Mouse (Mus musculus) forebrain, embryonic 16.5 days (tissue): ENCODE data around the gene Fam163a. TPM values are rescaled to one million over a fixed set of nuclear protein-coding genes. Genes with fewer than 3 reads are reported as not detected.
"Not testable (repeated sequence)": the region's sequence is repeated elsewhere in the genome, so short reads cannot be mapped to it uniquely, and the experiment has no call there.

Experiments used
- ATAC-seq: fragments of 200-750 bp; cut with Nextera tagmentation; 2 replicates; pipeline ENCODE4 v1.8.0; 2017; ENCODE audit warnings: mild to moderate bottlenecking, moderate library complexity
- H3K27ac ChIP-seq: fragments of 300-500 bp; sonication (generic); 2 replicates; pipeline ENCODE4 v1.5.1; 2014; ENCODE audit warnings: low read length, control low read depth
- H3K27me3 ChIP-seq: fragments of 300-500 bp; sonication (generic); replicated peaks from 2 replicates; pipeline ENCODE4 v1.6.1; 2014; ENCODE audit warnings: low read length; ENCODE audit not compliant: control insufficient read depth, insufficient read depth
- H3K36me3 ChIP-seq: fragments of 300-500 bp; sonication (generic); 2 replicates; pipeline ENCODE4 v1.6.1; 2014; ENCODE audit not compliant: control insufficient read depth, insufficient read depth
- H3K4me1 ChIP-seq: fragments of 300-500 bp; sonication (generic); replicated peaks from 2 replicates; pipeline ENCODE4 v1.6.1; 2014; ENCODE audit warnings: low read length; ENCODE audit not compliant: control insufficient read depth, insufficient read depth
- H3K4me2 ChIP-seq: fragments of 300-500 bp; sonication (generic); 2 replicates; pipeline ENCODE4 v1.6.1; 2014; ENCODE audit warnings: mild to moderate bottlenecking, low read length, control low read depth
- H3K4me3 ChIP-seq: fragments of 300-500 bp; sonication (generic); replicated peaks from 2 replicates; pipeline ENCODE4 v1.5.1; 2014; ENCODE audit warnings: mild to moderate bottlenecking, low read length, control low read depth
- H3K9ac ChIP-seq: fragments of 300-500 bp; sonication (generic); replicated peaks from 2 replicates; pipeline ENCODE4 v1.6.1; 2014; ENCODE audit warnings: low read depth, low read length, control low read depth
- H3K9me3 ChIP-seq: fragments of 300-500 bp; sonication (generic); 2 replicates; pipeline ENCODE4 v1.6.1; 2016; ENCODE audit warnings: low read length; ENCODE audit not compliant: control insufficient read depth
- WGBS: fragments of 180-500 bp; shearing (Covaris S2); extraction: QIAGEN DNeasy Blood & Tissue Kit; methylation state at CpG from one replicate; pipeline ENCODE4 v1.1.7; 2014; 5-methylcytosine and 5-hydroxymethylcytosine counted together
- polyA plus RNA-seq: library from polyadenylated mRNA; unstranded; fragments of >200 nt; fragmentation: Nextera tagmentation; extraction: Ambion mirVana; gene quantifications from 2 replicates; pipeline ENCODE4 v1.2.1, GENCODE M21; 2015

Gene Fam163a
- polyA plus RNA-seq = 1.7 and 2.6 TPM in 2 replicates

- Histone ChIP-seq H3K9me3 (no peaks in the 10 kb centered on the region), H3K4me1 (peaks cover 11% of the 10 kb centered on the region), H3K4me3 (peak within 1 kb of the TSS; percentile 49), H3K27ac (no peak within 1 kb of the TSS), H3K27me3 (peaks cover 35% of the 10 kb centered on the region), H3K9ac (peak within 1 kb of the TSS; percentile 56), H3K36me3 (no peaks in the 10 kb centered on the region), H3K4me2 (peak within 1 kb of the TSS; percentile 63)
- ATAC-seq = peak; percentile 77
- WGBS = 0% methylated on average over 41 of the region's 44 CpGs
Observed at GRCm38 (mm10) chr1:156204656-156205131, at the start of gene Fam163a. Fam163a (minus strand) TSS chr1:156205026.

- H3K4me2 ChIP-seq, H3K9ac ChIP-seq, H3K4me1 ChIP-seq, ATAC-seq, H3K27me3 ChIP-seq, H3K4me3 ChIP-seq, H3K27ac ChIP-seq, H3K9me3 ChIP-seq, H3K36me3 ChIP-seq: not testable (repeated sequence)
- 92% methylated on average over 4 of the region's 4 CpGs for WGBS
Observed at GRCm38 (mm10) chr1:156251096-156251495, 46.3 kb upstream of the Fam163a start.

- no peaks in the 10 kb centered on the region for H3K4me1 ChIP-seq
- WGBS = 84% methylated on average over 3 of the region's 3 CpGs
- no peak overlapping the region for H3K27ac ChIP-seq
- H3K4me2 ChIP-seq = no peak overlapping the region
- H3K4me3 ChIP-seq = no peak overlapping the region
- H3K9ac ChIP-seq = no peak overlapping the region
- no peak for ATAC-seq
- no peaks in the 10 kb centered on the region for H3K27me3 ChIP-seq
- no peaks in the 10 kb centered on the region for H3K9me3 ChIP-seq
- no peaks in the 10 kb centered on the region for H3K36me3 ChIP-seq
Observed at GRCm38 (mm10) chr1:156247893-156248292, 43.1 kb upstream of the Fam163a start.

- Histone ChIP-seq H3K9ac (no peak overlapping the region), H3K36me3 (no peaks in the 10 kb centered on the region), H3K4me1 (no peaks in the 10 kb centered on the region), H3K27me3 (no peaks in the 10 kb centered on the region), H3K27ac (no peak overlapping the region), H3K4me2 (no peak overlapping the region), H3K9me3 (no peaks in the 10 kb centered on the region), H3K4me3 (no peak overlapping the region)
- 6% methylated on average over 14 of the region's 14 CpGs for whole genome bisulfite sequencing
- no peak for ATAC-seq
Observed at GRCm38 (mm10) chr1:156241713-156242348, 37.0 kb upstream of the Fam163a start.

GRCm38 (mm10) chr1:156241035-156241434 is 36.2 kb upstream of the Fam163a start:
- Histone ChIP-seq H3K4me2 (no peak overlapping the region), H3K36me3 (no peaks in the 10 kb centered on the region), H3K27ac (no peak overlapping the region), H3K9me3 (no peaks in the 10 kb centered on the region), H3K27me3 (no peaks in the 10 kb centered on the region), H3K9ac (no peak overlapping the region), H3K4me1 (no peaks in the 10 kb centered on the region), H3K4me3 (no peak overlapping the region)
- WGBS = 39% methylated on average over 2 of the region's 2 CpGs
- ATAC-seq = peak; percentile 38; the same call in 1 of the 2 replicates

- Histone ChIP-seq H3K9ac (no peak overlapping the region), H3K36me3 (no peaks in the 10 kb centered on the region), H3K4me2 (no peak overlapping the region), H3K4me1 (no peaks in the 10 kb centered on the region), H3K27me3 (no peaks in the 10 kb centered on the region), H3K27ac (no peak overlapping the region), H3K4me3 (no peak overlapping the region), H3K9me3 (no peaks in the 10 kb centered on the region)
- ATAC-seq = no peak
- 85% methylated on average over 6 of the region's 6 CpGs for WGBS
Observed at GRCm38 (mm10) chr1:156231122-156231521, 26.3 kb upstream of the Fam163a start.

GRCm38 (mm10) chr1:156230339-156231089 is 25.7 kb upstream of the Fam163a start:
- no peaks in the 10 kb centered on the region for H3K9me3 ChIP-seq
- H3K4me1 ChIP-seq = no peaks in the 10 kb centered on the region
- no peak overlapping the region for H3K4me2 ChIP-seq
- no peaks in the 10 kb centered on the region for H3K36me3 ChIP-seq
- no peak overlapping the region for H3K9ac ChIP-seq
- ATAC-seq = peak; percentile 66
- H3K4me3 ChIP-seq = no peak overlapping the region
- H3K27ac ChIP-seq = no peak overlapping the region
- H3K27me3 ChIP-seq = no peaks in the 10 kb centered on the region
- WGBS = 50% methylated on average over 9 of the region's 9 CpGs

GRCm38 (mm10) chr1:156229448-156229847 is 24.6 kb upstream of the Fam163a start:
- no peaks in the 10 kb centered on the region for H3K4me1 ChIP-seq
- no peaks in the 10 kb centered on the region for H3K36me3 ChIP-seq
- no peak overlapping the region for H3K9ac ChIP-seq
- H3K4me2 ChIP-seq = no peak overlapping the region
- H3K27me3 ChIP-seq = no peaks in the 10 kb centered on the region
- ATAC-seq = no peak
- WGBS = 30% methylated on average over 7 of the region's 7 CpGs
- H3K9me3 ChIP-seq = no peaks in the 10 kb centered on the region
- no peak overlapping the region for H3K4me3 ChIP-seq
- H3K27ac ChIP-seq = no peak overlapping the region

GRCm38 (mm10) chr1:156228728-156229127 is 23.9 kb upstream of the Fam163a start:
- WGBS = 83% methylated on average over 4 of the region's 4 CpGs
- ATAC-seq = no peak
- Histone ChIP-seq H3K4me3 (no peak overlapping the region), H3K4me1 (no peaks in the 10 kb centered on the region), H3K9me3 (no peaks in the 10 kb centered on the region), H3K36me3 (no peaks in the 10 kb centered on the region), H3K27ac (no peak overlapping the region), H3K9ac (no peak overlapping the region), H3K4me2 (no peak overlapping the region), H3K27me3 (no peaks in the 10 kb centered on the region)
